Mouse (Mus musculus) heart, postnatal 0 days (tissue): Measurements from ENCODE around the gene Gm10837.

Experiments used
- CTCF ChIP-seq: IDR thresholded peaks from 2 replicates; pipeline ENCODE4 v1.5.1; 2016; ENCODE audit warnings: antibody characterized with exemption, control low read depth, low read depth
- EP300 ChIP-seq: IDR thresholded peaks from 2 replicates; pipeline ENCODE4 v1.6.1; 2016; ENCODE audit warnings: antibody characterized with exemption, low read depth

GRCm38 (mm10) chr14:122466756-122467362 lies 23.5 kb upstream of the Gm10837 start:
- TF ChIP-seq CTCF (no peak), EP300 (no peak)
